Mouse (Mus musculus) cerebellum, adult 11-12 months (tissue): ENCODE results near the gene Rps8.

ENCODE experiments used
- DNase-seq: peaks from one replicate; pipeline ENCODE4 v3.0.0; 2022

Gene Rps8

DNA sequence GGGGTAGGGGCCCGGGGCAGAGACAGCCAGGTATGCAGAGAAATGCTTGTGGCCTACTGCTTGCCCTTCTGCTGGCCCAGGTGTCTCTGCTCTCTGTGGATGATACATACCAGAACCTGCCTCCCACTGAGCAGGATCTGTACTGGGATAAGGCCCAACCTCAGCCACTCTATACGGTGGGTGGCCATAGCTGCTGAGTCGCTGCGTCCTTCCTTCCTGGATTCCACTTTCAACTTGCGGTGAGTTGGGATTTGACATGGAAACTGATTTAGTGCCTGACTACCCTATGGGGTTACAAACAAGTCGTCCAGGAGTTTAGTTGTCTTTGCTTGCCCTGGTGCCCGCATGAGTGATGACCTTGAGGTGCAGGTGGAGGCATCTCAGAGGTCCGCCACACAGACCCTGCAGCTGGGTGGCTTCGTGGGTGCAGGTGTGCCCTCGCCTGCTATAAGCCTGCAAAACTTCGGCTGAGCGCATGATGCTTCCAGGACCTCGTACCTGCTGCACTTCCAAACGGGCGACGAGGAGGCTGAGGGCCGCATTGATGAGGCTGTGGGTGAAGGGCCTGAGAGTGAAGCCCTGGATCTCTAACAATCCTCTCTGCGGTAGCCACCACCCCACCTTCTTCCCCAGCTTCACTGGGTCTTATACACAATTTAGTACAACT, 7.9 kb downstream of the Rps8 start:
- DNase-seq, result no peak

DNA sequence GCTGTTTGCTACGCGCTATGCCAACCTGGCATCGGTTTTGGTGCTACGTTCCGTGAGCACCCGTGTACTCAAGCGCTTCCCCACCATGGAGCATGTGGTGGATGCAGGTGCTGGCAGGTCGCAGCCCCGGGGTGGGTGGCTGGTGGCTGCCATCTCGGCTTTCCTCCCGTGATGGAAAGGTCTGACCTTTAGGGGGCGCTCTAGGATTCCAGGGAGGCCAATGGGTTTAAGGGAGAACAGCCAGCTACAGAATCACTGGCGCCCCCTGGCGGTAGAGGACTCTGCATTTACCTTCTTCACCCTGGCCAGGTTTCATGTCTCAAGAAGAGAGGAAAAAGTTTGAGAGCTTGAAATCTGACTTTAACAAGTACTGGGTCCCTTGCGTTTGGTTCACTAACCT, 9.9 kb downstream of the Rps8 start:
- DNase-seq, result peak; percentile 81

DNA sequence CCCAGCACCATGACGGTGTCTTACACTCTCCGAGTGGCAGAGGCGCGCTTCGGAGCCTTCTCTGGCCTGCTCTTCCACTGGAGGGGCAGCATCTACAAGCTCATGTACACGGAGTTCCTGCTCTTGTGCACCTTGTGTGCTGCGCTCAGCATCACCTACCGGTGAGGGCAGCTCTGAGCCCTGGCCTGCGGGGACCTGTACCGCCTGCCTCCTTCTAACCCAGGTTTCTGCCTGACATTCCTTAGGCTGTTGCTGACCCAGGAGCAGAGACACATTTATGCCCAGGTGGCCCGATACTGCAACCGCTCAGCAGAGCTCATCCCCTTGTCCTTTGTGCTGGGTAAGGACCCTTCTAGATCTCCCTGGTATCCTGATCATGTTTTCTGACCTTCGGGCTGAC, 10.8 kb downstream of the Rps8 start:
- no peak for DNase-seq

DNA sequence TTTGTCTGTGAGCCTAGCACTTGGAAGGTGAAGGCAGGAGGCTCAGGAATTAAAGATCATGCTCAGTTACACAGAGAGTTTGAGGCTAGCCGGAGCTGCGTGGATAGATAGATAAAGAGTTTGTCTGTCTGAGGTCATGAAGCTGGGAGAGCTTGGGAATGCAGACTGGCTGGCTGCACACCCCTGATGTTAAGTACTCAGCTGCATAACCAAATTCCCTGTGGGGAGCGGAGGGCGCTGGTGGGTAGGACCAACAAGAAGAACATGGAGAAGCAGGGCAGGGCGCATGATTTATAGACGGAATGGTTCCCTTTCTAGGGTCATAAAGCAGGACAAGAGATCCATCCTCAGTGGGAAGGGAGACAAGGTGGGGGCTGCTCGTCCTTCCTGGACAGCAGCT, 13.0 kb downstream of the Rps8 start:
- DNase-seq, result no peak

DNA sequence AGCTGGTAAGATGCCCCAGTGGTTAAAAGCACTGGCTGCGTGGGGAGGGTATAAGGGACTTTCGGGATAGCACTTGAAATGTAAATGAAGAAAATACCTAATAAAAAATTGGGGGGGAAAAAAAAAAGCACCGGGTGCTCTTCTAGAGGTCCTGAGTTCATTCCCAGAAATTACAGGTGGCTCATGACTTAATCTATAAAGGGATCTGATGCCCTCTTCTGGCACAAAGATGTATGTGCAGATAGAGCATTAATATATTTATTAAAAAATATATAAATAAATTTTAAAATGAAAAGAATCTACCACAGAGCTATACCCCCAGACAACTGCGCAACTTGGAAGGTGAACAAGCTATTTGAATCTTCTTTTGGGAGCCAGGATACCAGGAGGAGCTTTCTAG, 15.4 kb downstream of the Rps8 start:
- DNase-seq, result no peak

DNA sequence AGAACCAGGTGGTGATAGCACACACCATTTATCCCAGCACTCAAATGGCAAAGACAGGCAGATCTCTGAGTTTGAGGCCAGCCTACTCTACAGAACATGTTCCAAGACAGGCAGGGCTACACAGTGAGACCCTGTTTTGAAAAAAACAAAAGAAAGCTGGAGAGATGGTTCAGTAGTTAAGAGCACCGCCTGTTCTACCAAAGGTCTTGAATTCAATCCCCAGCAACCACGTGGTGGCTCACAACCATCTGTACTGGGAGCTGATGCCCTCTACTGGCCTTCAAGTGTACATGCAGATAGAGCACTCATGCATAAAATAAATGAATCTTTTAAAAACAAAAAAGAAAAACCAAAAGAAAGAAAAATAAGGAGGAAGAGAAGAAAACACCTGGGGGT, 16.8 kb downstream of the Rps8 start:
- DNase-seq, result no peak

DNA sequence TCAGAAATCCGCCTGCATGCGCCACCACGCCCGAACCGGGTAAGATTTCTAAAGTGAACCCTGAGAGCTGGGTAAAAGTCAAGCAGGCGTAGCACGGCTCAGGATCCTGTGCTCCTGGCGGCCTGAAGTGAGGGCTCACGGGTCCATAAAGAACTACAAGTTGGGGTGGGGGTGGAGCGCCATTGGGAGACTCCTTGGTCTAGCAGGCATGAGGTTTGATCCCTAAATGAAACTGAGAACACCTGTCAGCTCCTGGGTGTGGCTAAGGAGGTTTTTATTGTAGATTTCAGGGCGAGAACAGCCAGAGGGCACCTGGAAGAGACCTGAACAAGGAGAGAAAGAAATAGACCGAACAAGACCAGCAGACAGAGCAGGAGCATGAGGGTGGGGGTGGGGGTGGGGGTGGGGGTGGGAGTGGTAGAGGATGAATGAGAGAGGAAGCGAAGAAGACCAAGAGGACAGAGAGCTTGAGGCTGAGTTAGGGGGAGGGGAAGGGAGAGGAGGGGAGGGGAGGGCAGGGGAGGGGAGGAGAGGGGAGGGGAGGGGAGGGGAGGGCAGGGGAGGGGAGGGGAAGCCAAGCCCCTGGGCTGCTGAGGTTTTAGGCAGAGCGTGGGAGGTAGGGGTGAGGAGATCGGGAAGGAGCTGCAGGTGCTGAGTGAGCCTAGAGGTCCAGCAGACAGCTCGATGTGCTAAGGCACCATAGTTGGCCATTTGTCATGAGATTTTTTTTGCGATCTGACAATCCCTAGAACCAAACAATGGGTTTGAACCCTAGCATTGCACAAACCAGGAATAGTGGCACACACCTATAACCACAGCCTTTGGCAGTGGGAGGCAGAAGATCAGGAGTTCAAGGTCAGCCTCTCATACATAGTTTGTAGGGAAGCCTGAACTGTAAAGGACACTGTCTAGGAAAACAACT, 17.5 kb downstream of the Rps8 start:
- no peak for DNase-seq

DNA sequence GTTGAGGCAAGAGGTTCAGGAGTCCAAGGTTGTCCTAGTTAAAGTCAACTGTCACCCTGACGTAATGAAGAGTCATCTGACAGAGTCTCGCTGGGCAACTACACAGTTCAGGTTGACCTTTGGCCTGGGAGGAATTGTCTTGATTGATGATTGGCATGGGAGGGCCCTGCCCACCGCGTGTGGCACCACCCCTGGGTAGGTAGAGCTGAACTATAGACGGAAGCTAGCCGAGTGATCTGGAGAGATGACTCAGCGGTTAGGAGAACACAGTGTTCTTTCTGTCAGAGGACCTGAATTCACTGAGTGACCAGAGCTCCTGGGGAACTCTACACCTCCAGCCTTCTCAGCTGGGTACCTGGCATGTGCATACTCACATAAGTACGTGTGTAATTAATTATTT, 20.0 kb downstream of the Rps8 start:
- no peak for DNase-seq

DNA sequence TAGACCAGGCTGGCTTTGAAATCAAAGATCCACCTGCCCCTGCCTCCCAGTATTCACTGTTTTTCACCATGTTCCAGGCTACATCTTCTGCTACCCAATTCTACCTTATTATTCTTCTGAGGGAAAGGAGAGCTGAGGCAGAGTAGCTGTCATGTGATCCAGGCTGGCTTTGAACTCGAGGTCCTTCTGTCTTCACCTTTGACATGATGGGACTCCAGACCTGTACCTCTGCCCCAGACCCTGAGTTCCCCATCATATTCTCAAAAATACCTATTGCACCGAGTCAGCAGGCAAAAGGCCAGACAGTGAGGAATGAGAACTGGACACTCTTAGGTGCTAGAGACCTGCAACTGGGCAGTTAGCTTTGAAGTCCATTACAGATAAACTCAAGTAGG, 21.4 kb downstream of the Rps8 start:
- DNase-seq, result no peak

DNA sequence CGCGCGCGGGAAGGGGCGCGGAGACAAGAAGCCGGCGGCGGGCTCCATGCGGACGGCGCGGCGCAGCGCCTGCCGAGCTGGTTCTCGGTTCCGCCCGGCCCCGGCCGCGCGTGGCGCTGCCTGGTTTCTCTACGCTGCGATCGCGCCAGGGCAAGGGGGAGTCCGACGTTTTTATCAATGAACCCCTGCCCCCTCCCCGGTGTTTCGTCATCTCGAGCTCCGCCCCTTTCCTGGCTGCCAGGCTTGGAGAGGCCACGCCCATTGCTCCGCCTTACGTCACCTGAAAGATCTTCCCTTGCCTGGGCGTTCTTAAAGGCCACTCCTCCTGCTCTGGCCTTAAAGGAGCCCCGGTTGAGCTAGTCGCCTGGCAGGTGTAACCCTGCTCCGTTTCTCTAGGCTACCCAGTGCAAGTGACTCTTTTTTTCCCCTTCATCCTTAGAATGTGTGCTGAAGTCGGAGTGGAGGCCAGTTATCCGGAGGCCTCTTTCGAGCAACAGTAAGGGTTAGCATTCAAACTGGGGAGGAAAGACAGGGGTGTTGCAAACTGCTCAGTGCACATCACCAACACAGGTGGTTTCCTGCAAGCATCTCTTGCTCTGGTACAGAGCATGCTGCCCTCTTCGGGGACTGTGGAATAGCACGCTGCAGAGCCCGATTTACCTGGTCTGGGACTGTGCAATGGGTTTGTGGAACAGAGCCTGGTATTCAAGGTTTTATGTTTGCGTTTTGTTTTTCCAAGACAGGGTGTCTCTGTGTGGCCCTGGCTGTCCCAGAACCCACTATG, 22.0 kb downstream of the Rps8 start, which contains the start of gene Plk3:
TSS of gene Plk3 (minus strand) at position 147 of the 784 bp plus-strand sequence.
- DNase-seq, result peak; percentile 97

DNA sequence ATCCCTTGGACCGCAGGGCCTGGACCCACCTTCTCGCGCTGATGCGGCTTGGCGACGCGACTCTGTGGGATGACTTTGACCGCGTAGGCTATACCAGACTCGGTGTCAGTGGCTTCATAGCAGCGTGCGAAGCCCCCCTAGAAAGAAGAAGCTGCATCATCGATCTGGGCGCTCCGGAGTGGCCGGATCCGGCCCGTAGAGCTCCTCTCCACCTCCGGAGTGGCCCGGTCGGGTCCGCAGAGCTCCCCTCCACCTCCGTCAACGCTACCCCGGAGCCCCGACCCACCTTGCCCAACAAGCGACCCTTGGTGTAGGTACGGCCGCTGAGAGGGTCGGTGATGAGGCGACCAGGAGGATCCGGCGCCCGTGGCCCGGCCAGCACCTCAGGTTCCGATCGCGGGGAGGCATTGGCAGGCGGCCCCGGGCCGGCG, 22.7 kb downstream of the Rps8 start:
- DNase-seq, result no peak

DNA sequence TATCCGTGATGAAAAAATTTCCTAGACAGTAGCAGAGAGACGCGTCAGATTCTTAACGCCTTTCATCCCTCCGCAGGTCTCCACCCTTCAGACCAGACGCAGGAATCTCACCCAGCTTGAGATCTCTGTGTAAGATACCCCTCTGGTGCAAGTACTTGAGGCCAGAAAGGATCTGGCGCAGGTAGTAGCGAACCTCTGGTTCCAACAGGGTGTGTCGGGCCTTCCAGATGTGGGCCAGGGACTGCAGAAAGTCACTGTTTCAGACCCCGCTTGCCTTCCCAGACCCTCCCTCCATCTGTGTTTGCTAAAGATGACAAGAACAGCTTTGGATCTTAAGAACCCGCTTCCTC, 23.3 kb downstream of the Rps8 start:
- DNase-seq, result no peak

DNA sequence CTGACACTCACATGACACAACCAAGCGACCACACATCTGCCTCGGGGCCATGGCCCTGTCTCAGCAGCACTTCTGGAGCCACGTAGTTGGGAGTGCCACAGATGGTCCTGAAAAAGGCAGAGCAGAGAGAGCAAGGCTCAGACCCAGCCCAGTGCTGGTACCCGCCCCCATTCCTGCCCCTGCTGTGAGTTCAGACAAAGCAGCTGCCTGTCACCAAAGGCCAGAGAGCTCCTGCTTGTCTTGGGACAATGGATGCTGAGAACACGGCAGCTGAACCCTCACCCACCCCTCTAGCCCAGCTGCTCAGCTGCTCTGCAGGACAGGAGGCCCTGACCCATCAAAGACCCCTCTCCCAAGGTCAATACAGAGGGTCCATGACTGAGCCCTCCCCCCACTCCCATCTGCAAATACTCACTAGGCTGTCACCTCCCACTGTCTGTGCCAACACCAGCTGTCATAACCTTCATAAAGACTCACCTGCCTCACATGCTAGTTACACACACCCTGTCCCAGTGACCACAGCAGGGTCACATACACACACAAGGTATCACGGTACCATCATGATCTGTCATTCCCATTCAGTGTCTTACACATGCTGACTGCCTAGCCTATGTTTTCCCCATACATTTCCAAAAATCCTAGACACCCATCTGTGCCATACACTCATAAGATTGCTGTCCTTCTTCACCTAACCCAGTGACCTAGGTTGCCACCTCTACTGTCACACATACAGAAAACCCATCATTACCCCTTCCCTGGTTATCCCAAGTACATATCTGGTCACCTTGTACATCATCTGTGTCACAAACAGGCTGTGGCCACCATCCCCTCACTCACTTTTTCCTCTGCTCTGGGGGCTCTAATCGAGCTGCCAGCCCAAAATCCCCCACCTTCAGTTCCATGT, 23.9 kb downstream of the Rps8 start:
- no peak for DNase-seq

DNA sequence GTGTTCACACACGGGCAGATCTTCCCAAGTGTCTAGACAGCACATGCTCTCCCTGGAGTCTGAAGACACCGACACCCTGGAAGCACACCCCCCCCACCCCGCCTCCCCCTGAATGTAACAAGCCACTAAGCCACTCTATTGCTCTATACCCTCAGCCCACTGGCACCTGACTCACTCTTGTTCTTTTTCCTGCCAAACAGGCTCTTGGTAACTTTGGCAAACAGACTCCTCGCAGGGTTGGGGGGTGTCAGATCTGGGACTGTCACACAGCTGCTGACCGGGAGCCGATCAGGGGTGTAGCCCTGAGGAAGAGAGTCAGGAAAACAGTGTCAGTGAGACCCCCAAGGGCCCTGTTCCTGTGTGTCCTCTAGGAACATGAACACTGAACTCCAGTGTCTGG, 24.8 kb downstream of the Rps8 start:
- no peak for DNase-seq

DNA sequence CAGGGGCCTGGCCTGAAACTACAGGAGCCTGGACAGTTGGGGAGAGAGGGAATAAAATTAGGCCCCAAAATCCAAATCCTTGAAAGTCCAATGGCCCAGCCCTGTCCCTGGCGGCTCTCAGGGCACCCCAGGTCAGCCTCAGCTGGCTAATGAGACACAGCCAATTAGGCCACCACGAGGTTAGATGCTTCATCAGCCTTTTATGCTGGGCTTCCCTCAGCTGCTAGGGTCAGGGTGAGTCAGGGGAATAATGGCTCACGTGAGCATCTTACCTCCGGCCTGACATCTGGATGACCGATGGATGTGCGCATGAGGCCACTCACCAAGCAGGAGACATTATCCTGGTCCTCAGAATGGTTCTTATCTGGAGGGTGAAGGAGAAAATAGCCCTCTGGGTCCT, 25.3 kb downstream of the Rps8 start:
- no peak for DNase-seq

DNA sequence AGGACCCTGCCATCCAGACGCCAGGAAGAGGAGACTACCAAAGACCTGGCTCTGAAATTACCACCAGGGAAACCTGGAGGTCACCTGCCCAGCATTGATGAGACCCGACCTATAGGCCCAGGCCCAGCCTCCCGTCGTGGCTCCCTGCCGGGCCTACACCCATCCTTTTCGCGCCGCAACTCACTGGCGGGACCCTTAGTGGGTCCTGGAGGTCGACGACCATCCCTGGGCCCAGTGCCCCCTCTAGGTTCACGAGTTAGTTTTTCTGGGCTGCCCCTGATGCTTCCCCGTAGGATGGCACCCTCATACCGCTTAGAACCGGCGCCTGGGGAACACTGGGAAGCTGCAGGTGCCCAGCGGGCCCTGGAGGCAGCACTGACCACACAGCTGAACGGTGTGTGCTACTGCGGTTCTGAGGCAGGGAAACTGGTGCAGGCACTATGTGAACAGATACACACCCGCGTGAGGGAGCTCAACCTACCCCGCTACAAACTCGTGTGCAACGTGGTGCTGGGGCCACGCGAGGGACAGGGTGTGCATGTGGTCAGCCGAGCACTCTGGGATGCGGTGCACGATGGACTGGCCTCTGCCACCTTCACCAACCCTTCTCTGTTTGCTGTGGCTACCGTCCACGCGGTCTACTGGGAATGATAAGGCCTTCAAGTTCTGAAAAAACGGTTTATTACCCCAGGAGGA, 27.9 kb downstream of the Rps8 start:
- DNase-seq, result no peak

DNA sequence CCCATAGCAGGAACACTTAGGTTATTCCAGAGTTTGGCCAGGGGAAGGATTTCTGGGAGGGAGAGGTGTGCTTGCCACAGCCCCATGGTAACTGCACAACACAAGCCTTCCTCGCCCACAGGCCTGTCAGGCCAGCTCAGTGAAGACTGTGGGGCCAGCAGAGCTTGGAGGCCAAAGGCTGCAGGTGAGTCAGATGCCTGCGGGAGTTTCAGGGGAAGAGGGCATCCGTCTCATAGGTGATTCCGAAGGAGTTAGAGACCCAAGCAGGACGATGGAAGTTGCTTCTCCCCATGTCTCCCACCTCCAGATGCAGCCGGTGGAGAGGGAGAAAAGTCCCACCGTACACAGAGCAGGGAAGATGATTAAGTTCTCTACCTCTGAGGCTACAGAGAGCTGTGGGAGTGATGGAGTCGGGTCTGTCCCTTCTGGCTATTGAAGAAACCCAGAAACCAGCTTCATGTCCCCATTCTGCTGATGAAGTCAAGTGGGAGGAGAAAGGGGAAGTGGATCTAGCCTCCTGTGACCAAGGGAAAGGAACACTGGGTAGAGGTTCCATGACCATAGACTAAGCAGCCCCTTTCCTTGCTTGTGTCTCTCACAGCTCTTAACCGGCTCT, 29.3 kb downstream of the Rps8 start, which contains the start of gene Tctex1d4:
TSS of gene Tctex1d4 (plus strand) at position 120 of the 616 bp plus-strand sequence.
- no peak for DNase-seq

DNA sequence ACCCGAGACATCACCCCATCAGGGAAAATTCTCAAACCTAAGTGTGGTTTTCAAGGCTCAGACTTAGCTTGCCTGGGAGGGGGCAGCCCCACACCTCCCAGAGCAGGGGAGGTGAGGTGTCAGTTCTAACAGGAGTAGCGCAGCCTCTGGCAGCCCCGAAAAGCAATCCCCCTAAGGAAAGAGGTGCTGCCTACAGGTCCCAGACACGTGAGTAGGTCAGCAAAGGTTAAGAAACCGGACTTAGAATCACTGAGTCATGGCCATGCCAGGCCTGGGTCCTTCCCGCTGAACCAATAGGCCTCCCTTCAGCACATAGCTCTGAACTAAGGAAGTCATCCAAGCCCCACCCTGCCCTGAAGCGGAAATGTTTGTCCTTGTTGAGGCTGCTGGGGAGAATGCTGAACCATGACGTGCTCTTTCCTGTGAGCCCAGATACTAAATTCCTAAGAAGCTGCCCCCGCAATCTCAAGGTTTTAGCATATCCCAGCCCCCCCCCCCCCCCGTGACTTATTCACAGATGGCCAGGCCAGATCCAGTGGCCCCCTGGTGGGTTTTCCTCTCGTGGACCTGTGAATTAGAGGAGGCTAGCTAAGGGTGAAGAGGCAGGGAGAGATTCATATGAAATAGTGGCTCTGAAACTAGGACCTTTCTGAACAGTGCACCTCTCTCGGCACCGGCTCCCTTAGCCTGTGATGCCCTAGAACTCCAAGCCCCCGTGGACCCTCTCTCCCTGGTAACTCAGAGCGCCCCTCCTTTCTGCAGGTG, 30.0 kb downstream of the Rps8 start:
- DNase-seq, result peak; percentile 30

DNA sequence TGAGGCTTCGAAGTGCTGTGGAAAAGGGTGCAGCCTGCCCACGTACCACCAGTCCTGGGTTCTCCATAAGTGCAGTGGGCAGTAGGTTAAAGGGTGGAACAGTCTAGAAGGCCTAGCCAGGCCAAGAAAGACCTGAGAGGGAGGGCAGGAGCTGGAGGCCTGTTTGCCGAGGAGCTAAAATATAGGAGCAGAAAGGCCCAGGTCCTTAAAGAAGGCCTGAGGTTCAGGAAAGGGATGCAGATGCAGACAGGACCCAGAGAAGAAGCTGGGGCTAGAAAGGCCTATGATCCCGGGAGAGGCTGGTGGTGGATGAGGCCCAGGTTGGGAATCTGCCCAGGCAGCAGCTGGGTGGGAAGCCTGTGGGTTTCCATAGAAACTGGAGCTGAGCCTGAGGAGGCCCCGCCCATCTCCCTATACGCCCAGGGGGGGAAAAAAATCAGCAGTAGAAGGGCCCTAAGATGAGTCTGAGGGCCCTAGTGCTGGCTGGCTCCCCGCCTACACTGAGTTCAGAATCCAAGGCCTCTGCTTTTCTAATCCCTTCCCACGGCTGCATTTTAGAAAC, 30.6 kb downstream of the Rps8 start, which contains the start of gene Btbd19:
TSS of gene Btbd19 (minus strand) at position 378 of the 562 bp plus-strand sequence.
- peak; percentile 60 for DNase-seq
